Mouse (Mus musculus) adrenal gland (tissue): ENCODE measurements around the gene Peak1.
"Not testable (repeated sequence)": the region's sequence is repeated elsewhere in the genome, so short reads cannot be mapped to it uniquely, and the experiment has no call there.

Experiments
- intact Hi-C: fragments of 180-260 bp; cut with DNase I; formaldehyde crosslinking; loops from one replicate; pipeline ENCODE4 v1.15.1; 2025

Gene Peak1

GRCm38 (mm10) chr9:56259790-56260494 is 157.9 kb downstream of the Peak1 start:
- intact Hi-C loops = loop anchor here (5.0 kb wide), 1 partner anchor 48 kb away; no protein-coding TSS in a partner anchor

GRCm38 (mm10) chr9:56258261-56258790 is 159.5 kb downstream of the Peak1 start:
- intact Hi-C loops = no loop called here

- intact Hi-C loops = no loop called here
Measured at GRCm38 (mm10) chr9:56257227-56258000, 160.5 kb downstream of the Peak1 start.

DNA sequence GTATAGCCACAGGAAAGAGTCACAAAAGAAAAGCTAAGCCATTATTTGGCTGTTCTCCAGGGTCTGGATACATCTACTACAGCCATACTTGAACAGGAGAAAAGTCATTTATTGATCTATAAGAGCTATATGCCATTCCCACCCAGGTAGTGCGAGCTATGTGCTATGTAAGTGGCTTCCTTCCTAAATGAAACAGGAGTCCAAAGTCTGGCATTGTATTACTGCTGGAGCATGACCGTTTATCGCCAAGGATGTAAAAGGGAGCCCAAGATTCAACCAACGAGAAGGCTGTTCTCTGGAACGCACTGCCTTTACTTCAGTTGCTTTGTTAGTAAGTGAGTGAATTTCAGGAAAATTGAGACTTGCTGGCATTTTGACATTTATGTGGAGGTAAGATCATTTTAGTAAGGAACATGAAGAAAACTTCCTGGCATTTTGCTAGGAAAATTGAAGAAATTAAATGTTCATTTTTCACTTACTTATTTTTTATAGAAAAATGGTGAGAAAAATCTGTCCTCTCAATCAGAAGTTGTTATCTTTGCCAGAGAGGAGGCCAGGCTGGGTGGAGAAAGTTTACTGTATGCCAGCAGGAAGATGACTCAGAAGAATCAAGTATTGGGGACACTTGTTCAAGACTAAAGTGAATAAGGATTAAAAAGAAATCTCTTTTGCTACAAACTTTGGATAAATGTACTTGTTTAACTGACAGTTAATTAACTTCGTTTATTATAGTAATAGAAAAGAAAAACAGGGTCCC is 162.0 kb downstream of the Peak1 start:
- intact Hi-C loops = no loop called here

DNA sequence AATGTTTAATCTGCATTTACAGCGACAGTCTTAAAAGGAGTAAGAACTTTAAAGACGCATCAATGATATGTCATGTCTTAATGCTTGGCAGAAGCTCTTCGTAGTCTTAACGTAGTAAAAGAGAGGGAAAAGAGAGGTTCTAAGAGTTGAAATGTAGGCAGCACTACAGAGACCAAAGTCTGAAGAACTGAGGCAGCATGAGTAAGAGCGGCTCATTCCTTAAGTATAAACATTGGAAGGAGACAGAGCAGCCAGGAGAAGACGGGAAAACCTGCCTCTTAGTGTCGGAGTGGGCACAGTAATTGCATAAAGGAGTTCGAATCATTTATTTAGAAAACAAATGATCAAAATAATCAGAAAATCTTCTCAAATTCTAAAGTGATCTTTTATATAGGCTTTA is 173.5 kb downstream of the Peak1 start:
- intact Hi-C loops = no loop called here

GRCm38 (mm10) chr9:56243885-56244284 is 174.0 kb downstream of the Peak1 start:
- intact Hi-C loops = no loop called here

GRCm38 (mm10) chr9:56242686-56243085 is 175.2 kb downstream of the Peak1 start:
- intact Hi-C loops = no loop called here

- intact Hi-C loops = no loop called here
Measured at GRCm38 (mm10) chr9:56241076-56241475, 176.8 kb downstream of the Peak1 start.

DNA sequence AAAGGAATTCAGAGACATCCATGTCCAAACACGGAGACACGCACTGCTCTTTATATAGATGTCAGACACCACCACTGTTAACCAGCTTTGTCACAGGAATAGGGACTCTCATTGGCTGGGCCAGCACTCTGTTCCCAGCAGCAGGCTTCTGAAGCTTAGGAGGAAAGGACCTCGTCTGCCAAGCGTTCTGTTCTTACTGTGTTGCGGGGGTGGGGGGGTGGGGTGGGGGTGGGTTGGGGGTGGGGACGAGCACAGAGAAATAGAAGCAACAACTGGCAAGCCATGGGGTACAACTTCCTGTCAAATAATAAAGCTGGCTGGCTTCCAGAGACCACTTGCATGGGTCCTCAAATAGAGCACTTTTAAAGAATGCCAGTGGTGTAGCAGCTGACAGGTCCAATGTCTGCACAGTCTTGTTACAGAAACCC is 182.0 kb downstream of the Peak1 start:
- intact Hi-C loops = no loop called here

DNA sequence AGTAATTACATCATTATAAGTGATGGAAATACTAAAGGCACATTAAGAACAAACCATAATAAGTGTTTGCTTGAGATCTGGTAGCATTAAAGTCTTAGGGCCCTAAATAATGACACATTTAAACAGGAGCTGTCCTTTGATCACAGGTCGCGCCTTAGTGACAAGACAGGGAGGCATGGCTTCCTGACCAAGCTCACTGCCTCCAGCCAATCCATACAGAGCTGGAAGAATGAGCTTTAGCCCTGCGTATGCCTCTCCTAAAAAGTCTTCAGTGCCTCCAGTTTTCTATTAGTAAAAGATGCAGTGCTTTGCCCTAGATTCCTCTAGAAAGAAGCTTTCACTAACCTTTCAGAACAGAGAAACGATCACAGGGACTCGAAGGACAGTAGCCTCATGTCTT is 182.6 kb downstream of the Peak1 start:
- intact Hi-C loops = no loop called here

GRCm38 (mm10) chr9:56234561-56234960 is 183.3 kb downstream of the Peak1 start:
- intact Hi-C loops = no loop called here

DNA sequence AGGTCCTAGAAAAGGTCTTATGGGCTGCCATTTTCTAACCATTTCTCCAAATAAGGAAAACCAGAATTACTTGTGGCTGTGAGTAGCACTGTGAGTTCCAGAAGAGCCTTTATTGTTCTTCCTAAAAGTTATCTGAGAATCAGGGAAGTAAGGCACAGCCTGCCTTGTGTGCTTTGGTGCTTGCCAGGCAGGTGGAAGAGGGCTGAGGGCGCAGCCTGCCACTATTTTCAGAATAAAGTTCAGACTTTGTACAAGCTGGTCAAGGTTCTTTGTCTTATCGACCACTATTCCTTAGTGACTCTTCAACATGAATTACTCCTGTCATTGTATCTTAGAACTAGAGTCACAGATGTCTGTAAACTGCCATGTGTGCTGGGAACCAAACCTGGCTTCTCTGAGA is 184.6 kb downstream of the Peak1 start:
- intact Hi-C loops = no loop called here

DNA sequence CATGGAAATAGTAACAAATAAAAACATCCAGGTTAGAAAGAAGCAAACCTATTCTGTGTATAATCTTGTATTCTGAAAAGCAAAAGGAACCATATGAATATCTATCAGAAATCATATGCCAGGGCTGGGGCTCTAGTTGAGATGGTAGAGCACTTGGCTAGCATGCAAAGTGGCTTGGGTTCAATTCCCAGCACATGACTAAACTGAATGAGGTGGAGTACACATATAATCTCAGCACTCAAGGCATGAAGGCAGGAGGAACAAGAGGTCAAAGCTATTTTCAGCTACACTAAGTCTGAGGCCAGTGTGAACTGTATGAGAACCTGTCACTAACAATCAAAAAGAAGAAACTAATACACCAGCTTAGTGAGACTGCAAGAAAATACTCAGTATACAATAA is 187.0 kb downstream of the Peak1 start:
- intact Hi-C loops = no loop called here

DNA sequence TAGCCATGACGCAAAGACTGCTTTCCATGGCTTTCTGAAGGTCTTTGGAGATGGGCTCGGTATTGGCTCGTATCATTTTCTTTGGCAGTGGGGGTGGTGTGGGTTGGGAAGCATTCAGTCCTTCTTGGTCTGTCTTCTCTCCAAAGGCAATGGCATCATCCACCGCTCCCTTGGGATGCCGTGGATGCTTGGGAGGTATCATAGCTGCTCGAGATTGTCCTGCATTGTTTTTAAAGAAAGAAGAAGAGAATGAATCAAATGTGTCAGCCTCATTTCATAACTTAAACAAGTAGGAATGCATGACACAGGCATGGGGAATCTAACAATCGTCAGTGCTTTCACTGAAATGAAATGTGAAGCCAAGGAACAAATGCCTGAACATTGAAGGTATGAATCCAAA is 190.2 kb downstream of the Peak1 start:
- intact Hi-C loops = no loop called here

DNA sequence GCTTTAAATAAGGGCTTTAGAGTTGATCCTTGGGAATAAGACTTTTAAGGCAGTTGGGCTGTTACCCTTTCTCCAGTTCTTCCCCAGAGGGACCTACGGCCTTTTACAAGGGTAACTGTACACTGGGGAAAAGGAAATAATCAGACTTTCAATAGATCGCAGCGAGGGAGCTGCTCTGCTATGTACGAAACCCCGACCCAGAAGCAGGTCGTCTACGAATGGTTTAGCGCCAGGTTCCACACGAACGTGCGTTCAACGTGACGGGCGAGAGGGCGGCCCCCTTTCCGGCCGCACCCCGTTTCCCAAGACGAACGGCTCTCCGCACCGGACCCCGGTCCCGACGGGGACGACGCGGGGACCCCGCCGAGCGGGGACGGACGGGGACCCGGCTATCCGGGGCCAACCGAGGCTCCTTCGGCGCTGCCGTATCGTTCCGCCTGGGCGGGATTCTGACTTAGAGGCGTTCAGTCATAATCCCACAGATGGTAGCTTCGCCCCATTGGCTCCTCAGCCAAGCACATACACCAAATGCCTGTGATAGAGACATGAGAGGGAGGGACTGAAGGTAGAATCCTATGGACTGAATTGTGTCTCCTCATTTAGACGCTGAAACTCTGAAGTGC is 194.3 kb downstream of the Peak1 start:
- intact Hi-C loops = not testable (repeated sequence)

- intact Hi-C loops = loop anchor here (5.0 kb wide), 1 partner anchor 333 kb away; no protein-coding TSS in a partner anchor
Measured at GRCm38 (mm10) chr9:56218860-56219259, 199.0 kb downstream of the Peak1 start.

- intact Hi-C loops = loop anchor here (5.0 kb wide), 1 partner anchor 334 kb away; no protein-coding TSS in a partner anchor
Measured at GRCm38 (mm10) chr9:56218043-56218442, 199.8 kb downstream of the Peak1 start.

GRCm38 (mm10) chr9:56217386-56217785 is 200.5 kb downstream of the Peak1 start:
- intact Hi-C loops = loop anchor here (5.0 kb wide), 1 partner anchor 335 kb away; no protein-coding TSS in a partner anchor

DNA sequence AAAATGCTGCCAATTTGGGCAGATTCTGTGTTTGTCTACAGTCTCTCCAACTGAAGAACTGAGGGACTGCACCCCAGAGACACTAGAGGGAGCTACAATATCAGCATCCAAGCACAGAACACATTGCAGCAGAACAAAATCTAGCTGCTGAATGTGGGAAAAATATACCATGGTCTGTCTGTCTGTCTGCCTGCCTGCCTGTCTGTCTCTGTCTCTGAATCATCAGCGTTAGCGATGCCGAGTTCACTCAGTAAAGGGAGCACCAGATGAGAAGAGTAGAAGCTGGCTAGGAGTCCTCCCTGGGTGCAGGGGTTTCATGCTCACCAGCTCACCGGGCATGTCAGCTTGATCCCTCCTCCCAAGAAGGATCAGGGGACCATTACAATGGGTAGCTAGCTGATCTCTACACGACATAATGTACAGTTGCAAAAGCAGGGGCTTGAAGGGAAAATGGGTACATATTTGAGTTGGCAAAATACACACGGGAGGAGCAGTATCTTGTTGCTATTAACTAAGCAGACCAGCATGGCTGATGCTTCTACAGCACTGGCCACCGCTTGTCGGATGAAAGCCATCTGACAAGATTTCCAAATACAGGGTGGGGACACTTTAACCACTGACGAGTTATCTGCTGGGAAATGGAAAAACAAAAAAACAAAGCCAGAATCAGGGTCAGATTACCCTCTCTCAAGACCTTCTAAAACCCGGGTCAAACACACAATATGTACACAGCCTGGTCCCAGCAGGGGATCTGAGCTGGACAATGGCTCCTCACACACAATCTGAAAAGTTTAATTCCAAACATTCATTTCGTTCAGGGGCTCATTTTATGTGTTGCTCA is 204.2 kb downstream of the Peak1 start:
- intact Hi-C loops = loop anchor here (5.0 kb wide), 3 partner anchors 49 to 424 kb away; no protein-coding TSS in a partner anchor

DNA sequence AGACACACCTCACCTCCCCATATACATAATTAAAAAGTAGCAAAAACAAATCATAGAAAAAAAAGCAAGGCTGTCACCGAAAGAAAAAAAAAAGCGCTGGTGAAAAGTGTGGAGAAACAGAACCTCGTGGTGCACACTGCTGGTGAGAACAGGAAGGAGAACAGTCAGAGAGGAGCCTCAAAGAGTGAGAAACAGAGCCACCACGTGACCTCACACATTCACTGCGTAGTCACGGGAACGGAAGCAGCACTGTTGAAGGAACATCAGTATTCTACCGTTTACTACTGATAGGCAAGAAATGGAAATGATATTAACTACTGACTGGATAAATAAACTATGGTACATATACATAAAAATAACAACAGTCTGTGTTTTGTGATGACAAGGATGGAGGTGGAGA is 209.1 kb downstream of the Peak1 start:
- intact Hi-C loops = no loop called here
